ENCODE assay signal across 8 mouse cellular contexts in genomic region chr19:47931982-47932638, GRCm38 (mm10). TPM values are rescaled to one million over a fixed set of nuclear protein-coding genes. Genes with fewer than 3 reads are reported as not detected.
DNase-seq lines count a peak whose midpoint lies in the region; ATAC-seq and TF ChIP-seq lines count a peak whose summit lies in the region.

No protein-coding gene starts in this region.

- no peak overlapping the region for H3K4me2 ChIP-seq in forebrain, embryonic 16.5 days (ENCODE audit: low read length)
- no peak overlapping the region for H3K4me2 ChIP-seq in kidney, postnatal 0 days (ENCODE audit: low read length)
- H3K4me2 ChIP-seq in midbrain, embryonic 13.5 days (replicated peaks), result no peak overlapping the region

- H3K9me3 ChIP-seq in forebrain, embryonic 16.5 days (ENCODE audit: control insufficient read depth, low read length), result no peaks in the 10 kb centered on the region
- H3K9me3 ChIP-seq in kidney, postnatal 0 days (replicated peaks; ENCODE audit: low read length), result no peaks in the 10 kb centered on the region
- H3K9me3 ChIP-seq in midbrain, embryonic 13.5 days, result no peaks in the 10 kb centered on the region

- no peaks in the 10 kb centered on the region for H3K27me3 ChIP-seq in liver, adult 2 months (ENCODE audit: control insufficient read depth, insufficient read depth, low read length)
- H3K27me3 ChIP-seq in forebrain, embryonic 16.5 days (replicated peaks; ENCODE audit: control insufficient read depth, insufficient read depth, low read length), result no peaks in the 10 kb centered on the region
- H3K27me3 ChIP-seq in kidney, postnatal 0 days (ENCODE audit: insufficient read depth, low read length), result no peaks in the 10 kb centered on the region
- H3K27me3 ChIP-seq in midbrain, embryonic 13.5 days, result no peaks in the 10 kb centered on the region; the same call in 1 of the 2 replicates

- no peak overlapping the region for H3K27ac ChIP-seq in liver, adult 2 months (replicated peaks; ENCODE audit: insufficient read depth, low read depth, low read length)
- H3K27ac ChIP-seq in forebrain, embryonic 16.5 days (ENCODE audit: low read length), result no peak overlapping the region
- H3K27ac ChIP-seq in kidney, postnatal 0 days, result no peak overlapping the region
- H3K27ac ChIP-seq in midbrain, embryonic 13.5 days, result no peak overlapping the region

- TF ChIP-seq POLR2A in liver, adult 2 months (IDR thresholded peaks at IDR 0.05; ENCODE audit: extremely low read depth, insufficient read depth, low read length), result no peak

- WGBS in liver, adult 2 months, result 43% methylated on average over 7 of the region's 7 CpGs
- WGBS in forebrain, embryonic 16.5 days, result 43% methylated on average over 7 of the region's 7 CpGs
- WGBS in kidney, postnatal 0 days, result 41% methylated on average over 7 of the region's 7 CpGs
- WGBS in midbrain, embryonic 13.5 days, result 42% methylated on average over 7 of the region's 7 CpGs

- H3K9ac ChIP-seq in liver, adult 2 months (ENCODE audit: low read depth, low read length), result no peak overlapping the region
- H3K9ac ChIP-seq in forebrain, embryonic 16.5 days (replicated peaks; ENCODE audit: low read depth, low read length), result no peak overlapping the region
- H3K9ac ChIP-seq in kidney, postnatal 0 days (ENCODE audit: low read depth, low read length), result no peak overlapping the region
- H3K9ac ChIP-seq in midbrain, embryonic 13.5 days (replicated peaks), result no peak overlapping the region

- H3K4me1 ChIP-seq in liver, adult 2 months (ENCODE audit: control insufficient read depth, insufficient read depth, low read length), result no peaks in the 10 kb centered on the region
- no peaks in the 10 kb centered on the region for H3K4me1 ChIP-seq in forebrain, embryonic 16.5 days (replicated peaks; ENCODE audit: control insufficient read depth, insufficient read depth, low read length)
- H3K4me1 ChIP-seq in kidney, postnatal 0 days (replicated peaks; ENCODE audit: insufficient read depth, low read length), result peaks cover 6% of the 10 kb centered on the region; the same call in 1 of the 2 replicates
- peaks cover 6% of the 10 kb centered on the region; the same call in 1 of the 2 replicates for H3K4me1 ChIP-seq in midbrain, embryonic 13.5 days (replicated peaks)

- H3K4me3 ChIP-seq in liver, adult 2 months (ENCODE audit: insufficient read depth, low read depth, low read length), result no peak overlapping the region
- H3K4me3 ChIP-seq in forebrain, embryonic 16.5 days (replicated peaks; ENCODE audit: low read length), result no peak overlapping the region
- no peak overlapping the region for H3K4me3 ChIP-seq in kidney, postnatal 0 days (replicated peaks; ENCODE audit: low read depth, low read length)
- H3K4me3 ChIP-seq in midbrain, embryonic 13.5 days (replicated peaks), result no peak overlapping the region

- peak; percentile 76 for ATAC-seq in forebrain, embryonic 16.5 days
- peak; percentile 64 for ATAC-seq in kidney, postnatal 0 days (replicated peaks; ENCODE audit: low FRiP score, low read depth)
- 0 out of 2 replicates have a peak, but pooled peaks have one; percentile 75 for ATAC-seq in midbrain, embryonic 13.5 days

- no peaks in the 10 kb centered on the region for H3K36me3 ChIP-seq in liver, adult 2 months (ENCODE audit: control insufficient read depth, insufficient read depth, low read length)
- H3K36me3 ChIP-seq in forebrain, embryonic 16.5 days (ENCODE audit: control insufficient read depth, insufficient read depth), result no peaks in the 10 kb centered on the region
- no peaks in the 10 kb centered on the region for H3K36me3 ChIP-seq in kidney, postnatal 0 days (ENCODE audit: insufficient read depth, low read length)
- H3K36me3 ChIP-seq in midbrain, embryonic 13.5 days, result no peaks in the 10 kb centered on the region

- no peaks in the 10 kb centered on the region for H3K79me2 ChIP-seq in liver, adult 2 months (ENCODE audit: control insufficient read depth, insufficient read depth, low read length)

- DNase-seq in liver, adult 2 months (ENCODE audit: extremely low read depth, low read depth, low spot score), result no peak
- no peak for DNase-seq in liver
- peak; percentile 43 for DNase-seq in ZHBTc4 (ENCODE audit: low read depth, low spot score)
- peak; percentile 91 for DNase-seq in kidney, postnatal 0 days (ENCODE audit: low spot score)
- DNase-seq in right cerebral cortex, postnatal 25 days, result no peak
- no peak for DNase-seq in urinary bladder, adult 18-20 months (ENCODE audit: low spot score in 2 of 2)

- peak; percentile 51 for TF ChIP-seq CTCF in liver, adult 2 months (IDR thresholded peaks at IDR 0.05; ENCODE audit: low read depth, low read length)
- TF ChIP-seq CTCF in kidney, postnatal 0 days (IDR thresholded peaks at IDR 0.05; ENCODE audit: low read depth), result peak; percentile 94

RNA-seq across cellular contexts. Expression of gene Cfap58, which starts 5.4 kb away (rescaled TPM):
- total RNA-seq in liver, adult 2 months (2014; rRNA removed), result not detected in 2 replicates
- not detected in 2 replicates for polyA plus RNA-seq in liver, adult 2 months (2012; rRNA removed)
- polyA plus RNA-seq in forebrain, embryonic 16.5 days (2015; fragmentation: Nextera tagmentation; extraction: Ambion mirVana), result 0.27 and 0.33 TPM in 2 replicates
- polyA plus RNA-seq in kidney, postnatal 0 days (2015; fragmentation: Nextera tagmentation; extraction: Ambion mirVana), result 0.09 TPM in 1 of 2 replicates, not detected in the other
- 0.32 and 0.48 TPM in 2 replicates for polyA plus RNA-seq in midbrain, embryonic 13.5 days (2015; fragmentation: Nextera tagmentation; extraction: Ambion mirVana)

RNA-seq across cellular contexts. Expression of gene Itprip, which starts 13.0 kb away (rescaled TPM):
- total RNA-seq in liver, adult 2 months (2014; rRNA removed), result 0.65 and 0.94 TPM in 2 replicates
- polyA plus RNA-seq in liver, adult 2 months (2012; rRNA removed), result 0.46 and 0.51 TPM in 2 replicates
- polyA plus RNA-seq in forebrain, embryonic 16.5 days (2015; fragmentation: Nextera tagmentation; extraction: Ambion mirVana), result 6.9 and 7.2 TPM in 2 replicates
- 10.7 and 12.1 TPM in 2 replicates for polyA plus RNA-seq in kidney, postnatal 0 days (2015; fragmentation: Nextera tagmentation; extraction: Ambion mirVana)
- 8.5 and 9.2 TPM in 2 replicates for polyA plus RNA-seq in midbrain, embryonic 13.5 days (2015; fragmentation: Nextera tagmentation; extraction: Ambion mirVana)

RNA-seq across cellular contexts. Expression of gene Cfap43, which starts 13.0 kb away (rescaled TPM):
- not detected in 2 replicates for total RNA-seq in liver, adult 2 months (2014; rRNA removed)
- not detected in 2 replicates for polyA plus RNA-seq in liver, adult 2 months (2012; rRNA removed)
- 0.63 and 1.1 TPM in 2 replicates for polyA plus RNA-seq in forebrain, embryonic 16.5 days (2015; fragmentation: Nextera tagmentation; extraction: Ambion mirVana)
- polyA plus RNA-seq in kidney, postnatal 0 days (2015; fragmentation: Nextera tagmentation; extraction: Ambion mirVana), result 0.06 and 0.16 TPM in 2 replicates
- 0.24 and 0.36 TPM in 2 replicates for polyA plus RNA-seq in midbrain, embryonic 13.5 days (2015; fragmentation: Nextera tagmentation; extraction: Ambion mirVana)

Comparison
In these comparisons a context has a peak if more than half of its experiments do, and no peak if none do; other contexts are left out.
1. DNase-seq: peak in ZHBTc4 (single experiment) and kidney, postnatal 0 days (single experiment); none in liver, adult 2 months (single experiment), liver (single experiment), right cerebral cortex, postnatal 25 days (single experiment) and urinary bladder, adult 18-20 months (0 of 2).
2. Peak in every context shown above with its lines, with median percentiles within 50 percentile points of each other: ATAC-seq.